Mouse (Mus musculus) liver, embryonic 16.5 days (tissue): Measurements from ENCODE around the gene Thg1l. TPM values are rescaled to one million over a fixed set of nuclear protein-coding genes. Genes with fewer than 3 reads are reported as not detected.

Experiments
- ATAC-seq: fragments of 200-750 bp; cut with Nextera tagmentation; 2 replicates; pipeline ENCODE4 v1.8.0; 2017; ENCODE audit warnings: low read depth, mild to moderate bottlenecking, moderate number of reproducible peaks, moderate library complexity
- H3K27ac ChIP-seq: fragments of 300-500 bp; sonication (generic); 2 replicates; pipeline ENCODE4 v1.5.1; 2014; ENCODE audit warnings: mild to moderate bottlenecking, low read length
- H3K27me3 ChIP-seq: fragments of 300-500 bp; sonication (generic); 2 replicates; pipeline ENCODE4 v1.6.1; 2014; ENCODE audit warnings: low read depth, low read length, mixed read lengths; ENCODE audit not compliant: control insufficient read depth, insufficient read depth
- H3K36me3 ChIP-seq: fragments of 300-500 bp; sonication (generic); 2 replicates; pipeline ENCODE4 v1.6.1; 2014; ENCODE audit warnings: mild to moderate bottlenecking; ENCODE audit not compliant: control insufficient read depth, insufficient read depth
- H3K4me1 ChIP-seq: fragments of 300-500 bp; sonication (generic); 2 replicates; pipeline ENCODE4 v1.6.1; 2014; ENCODE audit warnings: low read depth, low read length, mixed read lengths; ENCODE audit not compliant: control insufficient read depth
- H3K4me2 ChIP-seq: fragments of 300-500 bp; sonication (generic); 2 replicates; pipeline ENCODE4 v1.6.1; 2014; ENCODE audit warnings: low read depth, low read length, mixed read lengths
- H3K4me3 ChIP-seq: fragments of 300-500 bp; sonication (generic); 2 replicates; pipeline ENCODE4 v1.5.1; 2014; ENCODE audit warnings: low read depth, mild to moderate bottlenecking, low read length
- H3K9ac ChIP-seq: fragments of 300-500 bp; sonication (generic); 2 replicates; pipeline ENCODE4 v1.6.1; 2014; ENCODE audit warnings: low read depth, low read length
- H3K9me3 ChIP-seq: fragments of 300-500 bp; sonication (generic); replicated peaks from 2 replicates; pipeline ENCODE4 v1.6.1; 2016; ENCODE audit warnings: low read length; ENCODE audit not compliant: control insufficient read depth
- WGBS: fragments of 180-500 bp; shearing (Covaris S2); extraction: QIAGEN DNeasy Blood & Tissue Kit; methylation state at CpG from one replicate; pipeline ENCODE4 v1.1.7; 2014; ENCODE audit not compliant: insufficient replicate concordance; 5-methylcytosine and 5-hydroxymethylcytosine counted together
- polyA plus RNA-seq: library from polyadenylated mRNA; unstranded; fragments of >200 nt; fragmentation: Nextera tagmentation; extraction: Ambion mirVana; gene quantifications from 2 replicates; pipeline ENCODE4 v1.2.1, GENCODE M21; 2015

The Thg1l gene
- 4.0 and 4.4 TPM in 2 replicates for polyA plus RNA-seq

DNA sequence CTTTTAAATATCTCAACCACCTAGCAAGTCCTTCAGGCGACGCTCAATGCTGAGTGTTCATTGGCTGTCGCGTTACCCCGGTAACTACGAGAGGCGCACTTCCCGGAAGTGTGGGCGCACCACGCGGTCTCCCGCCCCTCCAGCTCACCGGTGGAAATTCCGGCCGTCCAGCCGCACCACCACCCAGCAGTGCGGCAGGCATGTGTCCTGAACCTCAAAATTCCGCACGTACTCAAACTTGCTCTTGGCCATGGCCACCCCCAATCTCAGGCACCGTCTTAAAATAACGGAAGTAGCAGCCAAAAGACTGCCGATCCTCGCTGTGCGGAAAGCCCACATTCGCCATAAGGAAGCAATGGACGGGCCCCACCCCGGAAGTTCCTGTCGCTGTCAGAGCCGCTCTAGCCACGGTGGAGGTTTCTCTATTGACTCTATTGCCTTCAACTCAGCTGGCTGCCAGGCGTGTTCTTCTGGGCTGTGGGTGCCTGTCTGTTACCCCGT lies at the start of gene Thg1l:
Gene Thg1l (minus strand): TSS at position 368 of the 501 bp plus-strand sequence.
- 0% methylated on average over 32 of the region's 32 CpGs for WGBS
- ATAC-seq, result peak; percentile 97
- no peak within 1 kb of the TSS for H3K27ac ChIP-seq
- H3K4me1 ChIP-seq, result peaks cover 3% of the 10 kb centered on the region
- peak within 1 kb of the TSS; percentile 66 for H3K9ac ChIP-seq
- peak within 1 kb of the TSS; percentile 84 for H3K4me3 ChIP-seq
- no peaks in the 10 kb centered on the region for H3K27me3 ChIP-seq
- H3K9me3 ChIP-seq, result no peaks in the 10 kb centered on the region
- no peaks in the 10 kb centered on the region; the same call in 1 of the 2 replicates for H3K36me3 ChIP-seq
- peak within 1 kb of the TSS; percentile 76 for H3K4me2 ChIP-seq

DNA sequence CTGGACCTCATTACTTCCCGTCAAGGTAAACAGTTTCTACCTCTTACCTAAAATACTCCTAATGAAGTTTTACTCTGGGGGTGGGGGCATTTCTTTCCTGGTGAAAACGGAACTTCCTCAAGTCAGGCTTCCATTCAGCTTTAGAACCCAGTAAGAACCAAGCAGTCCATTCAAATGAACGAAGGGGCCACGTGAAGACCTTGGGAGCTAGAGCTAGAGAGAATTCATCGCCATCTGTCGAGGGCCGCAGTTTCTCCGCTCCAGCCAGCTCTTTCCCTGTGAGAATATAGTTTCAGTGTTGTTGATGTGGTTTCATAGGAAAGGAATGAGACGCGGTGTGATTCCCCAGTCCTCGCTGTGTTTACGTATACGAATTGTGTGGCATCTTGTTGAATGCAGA lies 36.8 kb upstream of the Thg1l start:
- no peak overlapping the region for H3K27ac ChIP-seq
- H3K4me1 ChIP-seq, result no peaks in the 10 kb centered on the region
- H3K36me3 ChIP-seq, result no peaks in the 10 kb centered on the region
- H3K9me3 ChIP-seq, result no peaks in the 10 kb centered on the region
- no peak overlapping the region for H3K4me3 ChIP-seq
- 49% methylated on average over 13 of the region's 13 CpGs for WGBS
- no peak overlapping the region; the same call in 1 of the 2 replicates for H3K4me2 ChIP-seq
- H3K9ac ChIP-seq, result no peak overlapping the region
- no peaks in the 10 kb centered on the region for H3K27me3 ChIP-seq
- no peak for ATAC-seq

DNA sequence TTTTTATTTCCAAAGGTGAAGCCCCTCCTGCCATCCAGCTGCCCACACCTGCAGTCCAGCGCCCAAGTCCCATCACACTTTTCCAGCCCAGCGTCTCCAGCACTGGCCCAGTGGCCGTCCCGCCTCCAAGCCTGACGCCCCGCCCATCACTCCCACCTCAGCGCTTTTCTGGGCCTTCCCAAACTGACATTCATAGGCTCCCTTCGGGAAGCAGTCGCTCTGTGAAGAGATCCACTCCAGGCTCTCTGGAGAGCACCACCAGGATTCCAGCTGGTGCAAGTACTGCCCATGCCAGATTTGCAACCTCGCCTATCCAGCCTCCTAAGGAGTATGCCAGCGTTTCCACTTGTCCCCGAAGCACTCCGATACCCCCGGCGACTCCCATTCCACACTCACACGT lies 36.3 kb upstream of the Thg1l start:
- Histone ChIP-seq H3K4me3 (peak overlapping the region; percentile 27), H3K9ac (no peak overlapping the region)
- no peak for ATAC-seq

DNA sequence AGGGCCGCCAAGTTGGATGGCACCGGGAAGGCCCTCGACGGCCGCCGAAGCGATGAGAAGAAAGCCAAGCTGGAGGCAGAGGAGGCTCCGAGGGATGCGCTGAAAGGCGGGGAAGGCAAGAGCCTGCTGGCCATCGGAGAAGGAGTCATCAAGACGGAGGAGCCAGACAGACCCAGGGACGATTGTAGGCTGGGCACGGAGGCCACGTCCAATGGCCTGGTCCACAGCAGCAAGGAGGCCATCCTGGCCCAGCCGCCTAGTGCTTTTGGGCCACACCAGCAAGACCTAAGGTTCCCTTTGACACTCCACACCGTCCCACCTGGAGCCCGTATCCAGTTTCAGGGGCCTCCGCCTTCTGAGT lies 25.6 kb upstream of the Thg1l start:
- 52% methylated on average over 19 of the region's 19 CpGs for WGBS
- Histone ChIP-seq H3K27me3 (peaks cover 25% of the 10 kb centered on the region), H3K9me3 (no peaks in the 10 kb centered on the region), H3K4me2 (peak overlapping the region; percentile 70), H3K4me3 (peak overlapping the region; percentile 61), H3K4me1 (no peaks in the 10 kb centered on the region; the same call in 1 of the 2 replicates), H3K36me3 (no peaks in the 10 kb centered on the region), H3K27ac (no peak overlapping the region), H3K9ac (peak overlapping the region; percentile 57)
- ATAC-seq, result no peak

More for the DNA sequence above, 36.3 kb upstream of the Thg1l start:
- H3K36me3 ChIP-seq, result no peaks in the 10 kb centered on the region
- no peaks in the 10 kb centered on the region for H3K9me3 ChIP-seq
- 14% methylated on average over 16 of the region's 16 CpGs for WGBS
- no peak overlapping the region for H3K27ac ChIP-seq
- H3K4me2 ChIP-seq, result peak overlapping the region; percentile 46
- H3K4me1 ChIP-seq, result no peaks in the 10 kb centered on the region
- H3K27me3 ChIP-seq, result no peaks in the 10 kb centered on the region

DNA sequence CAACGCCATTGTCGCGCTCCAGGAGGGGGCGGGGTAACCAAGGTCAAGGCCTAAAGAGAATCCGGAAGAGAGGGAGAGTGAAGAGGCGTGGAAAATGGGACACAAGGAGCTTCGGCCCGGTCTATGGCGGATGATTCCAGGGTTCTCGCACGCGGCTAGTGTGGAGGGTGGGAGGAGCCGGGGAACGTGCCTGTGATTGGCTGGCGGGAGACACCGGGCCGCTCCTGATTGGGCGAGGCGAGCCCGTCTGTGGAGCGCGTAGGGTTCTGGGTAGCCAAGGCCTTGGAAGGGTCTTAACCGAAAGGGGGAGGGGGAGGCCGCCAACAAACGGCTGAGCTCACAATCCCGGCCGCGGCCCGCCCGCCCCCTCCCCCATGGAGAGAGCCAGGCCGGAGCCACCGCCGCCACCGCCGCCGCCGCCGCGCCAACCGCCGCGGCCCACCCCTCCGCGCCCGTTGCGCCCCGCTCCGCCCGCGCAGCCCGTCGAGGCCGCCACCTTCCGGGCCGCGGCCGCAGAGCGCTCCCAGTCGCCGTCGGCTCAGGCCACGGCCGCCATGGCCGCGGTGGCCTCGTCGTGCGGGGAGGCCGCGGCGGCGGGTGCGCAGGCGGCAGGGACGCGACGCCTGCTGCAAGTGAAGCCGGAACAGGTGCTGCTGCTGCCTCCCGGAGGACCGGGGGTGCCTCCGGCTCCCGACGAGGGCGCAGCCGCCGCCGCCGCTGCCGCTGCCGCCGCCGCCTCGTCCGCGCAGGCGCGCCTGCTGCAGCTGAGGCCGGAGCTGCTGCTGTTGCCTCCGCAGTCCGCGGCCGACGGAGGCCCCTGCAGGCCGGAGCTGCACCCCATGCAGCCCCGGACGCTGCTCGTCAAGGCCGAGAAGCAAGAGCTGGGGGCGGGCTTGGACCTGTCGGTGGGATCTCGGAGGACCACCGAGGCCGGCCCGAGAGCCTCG lies 24.9 kb upstream of the Thg1l start, which contains the start of gene Sox30:
Gene Sox30 (plus strand): TSS at position 365 of the 947 bp plus-strand sequence.
- H3K4me2 ChIP-seq, result peak within 1 kb of the TSS; percentile 70
- no peaks in the 10 kb centered on the region; the same call in 1 of the 2 replicates for H3K4me1 ChIP-seq
- peak within 1 kb of the TSS; percentile 61 for H3K4me3 ChIP-seq
- no peak within 1 kb of the TSS for H3K27ac ChIP-seq
- H3K9ac ChIP-seq, result peak within 1 kb of the TSS; percentile 57
- H3K27me3 ChIP-seq, result peaks cover 25% of the 10 kb centered on the region
- 16% methylated on average over 65 of the region's 115 CpGs for WGBS
- no peaks in the 10 kb centered on the region for H3K9me3 ChIP-seq
- H3K36me3 ChIP-seq, result no peaks in the 10 kb centered on the region
- ATAC-seq, result peak; percentile 69

DNA sequence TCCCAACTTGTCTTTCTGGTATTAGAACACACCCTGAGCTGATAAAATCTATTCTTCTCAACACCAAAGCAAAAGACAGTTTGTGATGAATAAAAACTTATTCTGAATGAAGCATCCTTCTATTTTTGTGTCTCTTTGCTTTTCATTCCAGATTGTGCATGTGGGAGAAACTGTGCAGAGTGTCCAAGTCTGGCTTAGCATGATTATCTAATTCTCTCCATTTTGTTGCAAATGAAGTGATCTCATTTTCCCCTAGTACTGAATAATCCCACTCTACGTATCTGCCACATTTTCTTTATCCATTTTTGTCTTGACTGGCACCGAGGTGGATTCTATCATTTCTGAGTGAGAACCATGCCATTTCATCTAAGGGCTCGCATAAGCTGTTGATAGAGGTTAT lies 20.8 kb upstream of the Thg1l start:
- H3K36me3 ChIP-seq, result no peaks in the 10 kb centered on the region
- H3K9ac ChIP-seq, result no peak overlapping the region
- WGBS, result 58% methylated on average over 3 of the region's 3 CpGs
- no peak overlapping the region for H3K4me3 ChIP-seq
- H3K27me3 ChIP-seq, result peaks cover 22% of the 10 kb centered on the region
- H3K4me1 ChIP-seq, result no peaks in the 10 kb centered on the region; the same call in 1 of the 2 replicates
- ATAC-seq, result no peak
- H3K4me2 ChIP-seq, result no peak overlapping the region
- H3K9me3 ChIP-seq, result no peaks in the 10 kb centered on the region
- no peak overlapping the region for H3K27ac ChIP-seq

DNA sequence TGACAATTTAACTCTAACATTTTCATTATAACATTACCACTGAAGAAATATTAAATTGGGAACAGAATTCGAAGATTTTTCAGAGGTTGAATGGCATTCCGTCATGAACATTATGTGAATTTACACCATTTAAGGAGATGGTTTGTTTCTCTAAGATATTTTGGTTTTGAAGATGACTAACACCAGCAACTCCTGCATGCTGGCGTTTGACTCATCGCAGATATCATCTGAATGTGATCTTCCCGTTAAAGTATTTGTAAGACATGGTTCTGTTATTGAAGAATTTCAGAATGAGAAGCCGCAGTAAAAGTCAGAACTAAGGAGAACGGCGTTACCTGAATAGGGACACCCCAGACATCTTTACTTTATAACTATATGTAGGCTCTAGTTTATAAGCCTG lies 19.2 kb upstream of the Thg1l start:
- 65% methylated on average over 8 of the region's 8 CpGs for WGBS
- Histone ChIP-seq H3K4me3 (no peak overlapping the region), H3K4me1 (no peaks in the 10 kb centered on the region), H3K9me3 (no peaks in the 10 kb centered on the region), H3K27me3 (peaks cover 6% of the 10 kb centered on the region), H3K36me3 (no peaks in the 10 kb centered on the region), H3K9ac (no peak overlapping the region), H3K4me2 (no peak overlapping the region), H3K27ac (no peak overlapping the region)
- ATAC-seq, result no peak

DNA sequence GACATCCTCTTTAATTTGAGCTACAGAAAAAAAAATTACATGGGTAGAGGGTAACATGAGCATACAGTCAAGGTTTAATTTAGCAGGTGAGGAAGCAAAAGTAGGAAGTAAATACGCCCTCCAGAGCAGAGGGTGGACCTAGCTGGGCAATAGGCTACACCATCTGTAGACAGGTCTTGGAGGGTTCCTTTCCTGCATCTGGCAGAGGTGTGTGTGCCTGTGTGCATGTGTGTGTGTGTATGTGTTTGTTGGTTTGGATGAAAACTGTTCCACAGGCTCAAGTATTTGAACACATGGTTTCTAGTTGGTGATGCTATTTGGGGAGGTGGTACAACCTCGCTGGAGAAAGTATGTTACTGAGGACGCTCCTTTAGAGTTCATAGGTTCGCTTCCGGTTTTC lies 18.3 kb upstream of the Thg1l start:
- WGBS, result 62% methylated on average over 5 of the region's 5 CpGs
- Histone ChIP-seq H3K27ac (no peak overlapping the region), H3K4me1 (no peaks in the 10 kb centered on the region), H3K9ac (no peak overlapping the region), H3K4me3 (no peak overlapping the region), H3K9me3 (no peaks in the 10 kb centered on the region), H3K4me2 (no peak overlapping the region), H3K27me3 (no peaks in the 10 kb centered on the region; the same call in 1 of the 2 replicates), H3K36me3 (no peaks in the 10 kb centered on the region)
- ATAC-seq, result no peak

DNA sequence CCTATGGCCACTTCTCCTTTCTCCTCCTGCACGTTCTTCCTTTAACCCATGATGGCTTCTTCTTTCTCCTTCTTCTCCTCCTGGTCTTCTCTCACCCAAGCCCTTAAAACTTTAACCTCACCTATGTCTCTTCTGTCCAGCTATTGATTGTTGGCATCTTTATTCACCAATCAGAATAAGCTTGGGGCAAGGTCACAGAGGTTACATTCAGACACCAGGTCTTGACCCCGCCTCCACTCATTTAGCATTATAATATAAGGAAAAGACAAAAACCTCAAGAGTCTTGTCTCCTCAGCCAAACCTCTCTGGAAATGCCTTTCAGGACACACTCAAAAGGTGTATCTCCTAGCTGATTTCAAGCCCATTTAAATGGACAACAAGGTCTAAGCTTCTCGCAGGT lies 13.2 kb upstream of the Thg1l start:
- no peaks in the 10 kb centered on the region for H3K4me1 ChIP-seq
- no peaks in the 10 kb centered on the region for H3K9me3 ChIP-seq
- no peak overlapping the region for H3K27ac ChIP-seq
- WGBS, result 56% methylated on average over 3 of the region's 3 CpGs
- no peak overlapping the region for H3K4me2 ChIP-seq
- H3K4me3 ChIP-seq, result no peak overlapping the region
- no peaks in the 10 kb centered on the region for H3K36me3 ChIP-seq
- H3K27me3 ChIP-seq, result no peaks in the 10 kb centered on the region
- no peak for ATAC-seq
- H3K9ac ChIP-seq, result no peak overlapping the region
